Mouse (Mus musculus) spleen, adult 18-20 months (tissue): Measurements from ENCODE around the gene Rabgef1.
"Not testable (repeated sequence)": the region's sequence is repeated elsewhere in the genome, so short reads cannot be mapped to it uniquely, and the experiment has no call there.

ENCODE experiments used
- DNase-seq, 2 experiments: peaks; one replicate each; pipeline ENCODE4 v3.0.0; 2022; ENCODE audit warnings: mixed read lengths in 2 of 2

The Rabgef1 gene

DNA sequence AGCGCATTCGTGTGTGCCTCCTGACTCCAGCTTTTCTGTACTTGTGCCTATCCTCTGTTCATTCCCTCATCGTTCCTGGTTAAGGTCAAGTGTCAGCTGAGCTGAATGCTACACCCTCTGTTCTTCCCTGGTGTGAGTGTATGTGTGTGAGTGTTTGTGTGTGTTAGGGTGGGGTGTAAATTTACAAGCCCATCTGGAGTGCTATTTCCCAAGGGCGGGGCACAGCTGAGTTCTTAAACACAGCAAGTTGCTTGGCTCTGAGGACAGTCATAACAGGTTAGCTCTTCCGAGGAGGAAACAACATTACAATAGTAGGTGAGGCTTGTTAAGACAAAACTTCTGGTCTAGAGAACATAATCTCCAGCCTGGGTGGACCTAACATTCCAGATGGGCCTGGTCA lies 46.7 kb downstream of the Rabgef1 start:
- DNase-seq, result no peak

DNA sequence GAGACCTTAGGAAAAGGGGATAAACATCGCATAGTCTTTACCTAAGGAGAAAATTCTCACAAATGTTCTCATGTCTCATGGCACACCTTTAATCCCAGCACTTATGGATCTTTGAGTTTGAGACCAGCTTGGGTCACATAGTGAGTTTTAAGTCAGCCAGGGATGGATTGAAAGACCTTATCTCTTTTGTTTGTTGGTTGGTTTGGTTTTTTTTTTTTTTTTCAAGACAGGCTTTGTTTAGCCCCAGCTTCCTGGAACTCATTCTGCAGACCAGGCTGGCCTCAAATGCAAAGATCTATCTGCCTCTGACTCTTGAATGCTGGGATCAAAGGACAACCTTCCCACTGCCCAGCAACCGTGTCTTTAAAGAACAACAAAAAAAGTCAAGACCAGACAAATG lies 49.7 kb downstream of the Rabgef1 start:
- DNase-seq, result no peak

DNA sequence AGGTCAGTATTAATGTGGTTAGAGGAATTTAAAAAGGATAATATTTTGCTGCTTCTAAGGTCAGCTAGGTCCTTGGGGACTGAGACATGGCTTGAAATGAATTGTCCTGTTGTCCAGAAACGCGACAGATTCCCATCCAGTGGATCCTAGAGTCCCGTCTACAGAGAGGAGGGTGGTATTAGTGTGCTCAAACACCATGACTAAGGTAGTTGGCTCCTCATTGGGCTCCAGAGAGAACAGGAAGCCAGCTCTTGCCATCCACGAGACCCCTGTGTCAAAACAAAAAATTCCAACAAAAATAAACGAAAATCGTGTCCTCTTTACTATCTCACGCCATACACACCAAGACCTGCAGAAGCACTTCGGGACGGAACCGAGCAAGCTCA lies 50.2 kb downstream of the Rabgef1 start:
- no peak for DNase-seq

GRCm38 (mm10) chr5:130222146-130223004 lies 50.8 kb downstream of the Rabgef1 start:
- peak; percentile 90 to 96 for DNase-seq

DNA sequence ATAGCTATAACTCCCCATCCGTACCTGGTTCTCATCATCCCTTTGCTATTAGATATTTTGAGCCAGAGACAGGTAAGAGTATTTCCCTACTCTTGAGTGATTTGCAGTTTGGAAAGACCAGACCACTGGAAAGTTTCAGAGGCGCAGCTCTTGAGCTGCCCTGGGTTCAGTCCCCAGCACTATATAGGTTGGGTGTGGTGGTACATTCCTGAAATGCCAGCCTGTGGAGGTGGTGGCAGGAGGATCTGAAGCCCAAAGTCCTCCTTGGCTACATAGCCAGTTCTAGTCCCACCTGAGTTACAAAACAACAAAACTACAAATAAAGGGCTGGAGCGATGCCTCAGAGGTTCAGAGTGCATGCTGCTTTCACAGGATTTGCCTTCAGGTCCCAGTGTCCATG lies 55.2 kb downstream of the Rabgef1 start:
- no peak for DNase-seq

- no peak for DNase-seq
Measured at GRCm38 (mm10) chr5:130228120-130228519, 56.5 kb downstream of the Rabgef1 start.

GRCm38 (mm10) chr5:130236302-130236701 lies 64.7 kb downstream of the Rabgef1 start:
- no peak for DNase-seq

GRCm38 (mm10) chr5:130239236-130239635 lies 67.6 kb downstream of the Rabgef1 start:
- DNase-seq, result no peak

GRCm38 (mm10) chr5:130239856-130240255 lies 68.3 kb downstream of the Rabgef1 start:
- no peak for DNase-seq

GRCm38 (mm10) chr5:130241426-130241825 lies 69.8 kb downstream of the Rabgef1 start:
- no peak for DNase-seq

GRCm38 (mm10) chr5:130247823-130248222 lies 76.2 kb downstream of the Rabgef1 start:
- no peak for DNase-seq

DNA sequence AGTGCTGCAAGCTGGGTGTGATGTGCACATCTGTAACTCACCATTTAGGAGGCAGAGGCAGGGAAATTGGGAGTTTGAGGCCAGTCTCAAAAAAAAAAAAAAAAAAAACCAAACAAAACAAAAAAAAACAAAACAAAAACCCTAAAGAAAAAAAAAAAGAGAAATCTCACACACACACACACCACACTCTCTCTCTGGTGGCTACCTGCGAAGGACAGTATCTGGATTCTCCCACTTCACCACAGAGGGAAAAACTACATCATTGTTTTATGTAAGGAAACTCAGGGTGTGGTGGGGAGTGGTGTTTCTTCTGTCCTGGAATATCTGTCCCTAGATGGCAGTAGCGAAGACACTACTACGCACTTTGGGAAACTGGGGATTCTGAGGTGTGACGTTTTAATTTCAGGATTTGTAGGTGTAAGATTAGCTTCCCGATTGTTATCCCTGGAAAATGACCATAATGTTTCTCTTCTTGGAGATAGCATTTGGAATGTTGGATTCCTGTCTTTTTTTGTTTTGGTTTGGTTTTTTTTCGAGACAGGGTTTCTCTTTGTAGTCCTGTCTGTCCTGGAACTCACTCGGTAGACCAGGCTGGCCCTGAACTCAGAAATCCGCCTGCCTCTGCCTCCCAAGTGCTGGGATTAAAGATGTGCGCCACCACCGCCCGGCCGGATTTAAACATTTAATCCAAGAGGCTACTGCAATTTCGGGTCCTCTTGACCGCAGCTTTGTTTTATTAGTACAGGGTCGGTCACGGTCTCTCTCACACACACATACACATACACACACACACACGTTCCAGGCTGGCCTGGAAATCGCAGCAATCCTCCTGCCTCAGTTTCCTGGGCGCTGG lies 82.8 kb downstream of the Rabgef1 start:
- DNase-seq, result no peak

GRCm38 (mm10) chr5:130255017-130255720 lies 83.6 kb downstream of the Rabgef1 start, which contains the start of the genes Sbds and Tyw1:
Sbds (minus strand) TSS chr5:130255530.
Tyw1 (plus strand) TSS chr5:130255619.
- peak; percentile 94 to 96 for DNase-seq

DNA sequence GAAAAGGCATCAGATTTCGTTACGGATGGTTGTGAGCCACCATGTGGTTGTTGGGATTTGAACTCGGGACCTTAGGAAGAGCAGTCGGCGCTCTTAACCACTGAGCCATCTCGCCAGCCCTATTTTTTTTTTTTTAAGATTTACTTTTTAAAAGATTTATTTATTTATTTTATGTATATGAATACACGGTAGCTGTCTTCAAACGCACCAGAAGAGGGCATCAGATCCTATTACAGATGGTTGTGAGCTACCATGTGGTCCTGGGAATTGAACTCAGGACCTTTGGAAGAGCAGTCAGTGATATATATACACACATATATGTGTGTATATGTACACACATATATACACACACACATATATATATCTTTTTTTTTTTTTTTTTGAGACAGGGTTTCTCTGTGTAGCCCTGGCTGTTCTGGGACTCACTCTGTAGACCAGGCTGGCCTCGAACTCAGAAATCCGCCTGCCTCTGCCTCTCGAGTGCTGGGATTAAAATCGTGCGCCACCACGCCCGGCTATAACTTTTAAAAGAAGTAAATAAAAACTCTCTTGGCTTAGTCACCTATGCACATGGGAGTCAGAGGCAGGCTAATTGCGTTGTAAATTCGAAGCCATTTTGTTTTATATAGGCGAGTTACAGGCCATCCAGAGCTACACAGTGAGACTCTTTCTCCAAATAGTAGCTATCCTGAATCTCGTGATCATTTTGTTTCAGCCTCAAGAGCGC lies 84.4 kb downstream of the Rabgef1 start:
- not testable (repeated sequence) for DNase-seq

GRCm38 (mm10) chr5:130256678-130257271 lies 85.2 kb downstream of the Rabgef1 start:
- peak; percentile 84 to 85 for DNase-seq

DNA sequence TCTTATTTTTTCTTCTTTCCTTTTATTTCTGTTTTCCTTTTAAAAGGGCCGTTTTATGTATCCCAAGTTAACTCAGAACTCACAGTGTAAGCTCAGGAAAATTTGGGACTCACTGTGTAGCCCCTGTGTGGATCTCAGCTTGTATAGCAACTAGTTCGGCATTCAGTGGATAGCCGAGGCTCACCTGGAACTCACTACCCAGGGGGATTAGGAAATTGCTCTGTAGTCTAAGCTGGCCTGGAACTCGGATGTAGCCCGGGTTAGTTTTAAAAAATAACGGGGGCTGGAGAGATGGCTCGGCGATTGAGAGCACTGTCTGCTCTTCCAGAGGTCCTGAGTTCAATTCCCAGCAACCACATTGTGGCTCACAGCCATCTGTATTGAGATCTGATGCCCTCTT lies 85.7 kb downstream of the Rabgef1 start:
- DNase-seq, result no peak

DNA sequence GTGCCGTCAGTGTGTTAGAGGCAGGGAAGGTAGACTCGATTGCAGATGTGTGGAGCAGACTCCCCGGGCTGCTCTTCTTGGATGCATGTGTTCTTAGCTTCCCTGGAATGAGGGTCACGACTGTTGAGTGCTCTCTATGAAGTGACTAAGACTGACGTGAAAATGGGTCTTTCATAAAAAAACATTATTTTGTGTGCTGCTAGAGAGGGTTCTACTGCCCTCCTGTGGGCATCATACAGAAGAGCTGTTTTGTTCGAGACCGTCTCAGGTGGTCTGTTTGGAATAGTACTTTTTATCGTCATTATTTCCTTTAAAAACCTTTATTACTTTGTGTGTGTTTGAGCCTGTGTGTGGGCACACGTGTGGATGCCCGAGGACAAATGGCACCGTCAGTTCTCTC lies 91.9 kb downstream of the Rabgef1 start:
- no peak for DNase-seq
